Mouse (Mus musculus): Measurements from ENCODE around the gene Rps17. TPM values are rescaled to one million over a fixed set of nuclear protein-coding genes. Genes with fewer than 3 reads are reported as not detected.

Gene Rps17
- polyA plus RNA-seq, 1 experiment, result 776 TPM

- DNase-seq (ENCODE audit: low read depth in 1 of 2, low spot score in 2 of 2), result no peak
- H3K4me1 ChIP-seq (ENCODE audit: control insufficient read depth, insufficient read depth, insufficient read length), result no peaks in the 10 kb centered on the region
- WGBS, result 90% methylated on average over 18 of the region's 18 CpGs
- H3K4me3 ChIP-seq (ENCODE audit: extremely low read depth, insufficient read depth, insufficient read length), result no peak overlapping the region
- TF ChIP-seq CTCF (IDR thresholded peaks at IDR 0.05; ENCODE audit: extremely low read depth, insufficient read depth, insufficient read length, insufficient replicate concordance), result no peak
- no peak for TF ChIP-seq POLR2A (IDR thresholded peaks at IDR 0.05; ENCODE audit: low read depth, low read length)
- no peaks in the 10 kb centered on the region for H3K27me3 ChIP-seq (ENCODE audit: control insufficient read depth, insufficient read depth, low read length)
- no peak overlapping the region for H3K27ac ChIP-seq (ENCODE audit: insufficient read depth, low read length)
- H3K36me3 ChIP-seq (ENCODE audit: control insufficient read depth, insufficient read depth, low read length), result peaks cover 15% of the 10 kb centered on the region
These were observed 9.2 kb downstream of the Rps17 start for GRCm38 (mm10) chr7:81335705-81336431.

- Histone ChIP-seq H3K27ac (ENCODE audit: insufficient read depth, low read length) (no peak overlapping the region), H3K27me3 (ENCODE audit: control insufficient read depth, insufficient read depth, low read length) (no peaks in the 10 kb centered on the region), H3K36me3 (ENCODE audit: control insufficient read depth, insufficient read depth, low read length) (peaks cover 4% of the 10 kb centered on the region; the same call in 1 of the 2 replicates), H3K4me1 (ENCODE audit: control insufficient read depth, insufficient read depth, insufficient read length) (no peaks in the 10 kb centered on the region), H3K4me3 (ENCODE audit: extremely low read depth, insufficient read depth, insufficient read length) (no peak overlapping the region)
- no peak for DNase-seq (ENCODE audit: low read depth in 1 of 2, low spot score in 2 of 2)
- 79% methylated on average over 7 of the region's 7 CpGs for WGBS
- TF ChIP-seq CTCF (IDR thresholded peaks at IDR 0.05; ENCODE audit: extremely low read depth, insufficient read depth, insufficient read length, insufficient replicate concordance), result no peak
- no peak for TF ChIP-seq POLR2A (IDR thresholded peaks at IDR 0.05; ENCODE audit: low read depth, low read length)
These were observed 13.2 kb downstream of the Rps17 start for GRCm38 (mm10) chr7:81331851-81332250.

GRCm38 (mm10) chr7:81330767-81331166 is 14.3 kb downstream of the Rps17 start:
- Histone ChIP-seq H3K4me3 (ENCODE audit: extremely low read depth, insufficient read depth, insufficient read length) (no peak overlapping the region), H3K27me3 (ENCODE audit: control insufficient read depth, insufficient read depth, low read length) (no peaks in the 10 kb centered on the region), H3K4me1 (ENCODE audit: control insufficient read depth, insufficient read depth, insufficient read length) (no peaks in the 10 kb centered on the region), H3K27ac (ENCODE audit: insufficient read depth, low read length) (no peak overlapping the region), H3K36me3 (ENCODE audit: control insufficient read depth, insufficient read depth, low read length) (peaks cover 4% of the 10 kb centered on the region; the same call in 1 of the 2 replicates)
- no peak for DNase-seq (ENCODE audit: low read depth in 1 of 2, low spot score in 2 of 2)
- 55% methylated on average over 3 of the region's 3 CpGs for WGBS
- TF ChIP-seq POLR2A (IDR thresholded peaks at IDR 0.05; ENCODE audit: low read depth, low read length) (no peak), CTCF (IDR thresholded peaks at IDR 0.05; ENCODE audit: extremely low read depth, insufficient read depth, insufficient read length, insufficient replicate concordance) (no peak)

- H3K4me1 ChIP-seq (ENCODE audit: control insufficient read depth, insufficient read depth, insufficient read length), result no peaks in the 10 kb centered on the region
These were observed 17.4 kb downstream of the Rps17 start for GRCm38 (mm10) chr7:81327661-81328060.

GRCm38 (mm10) chr7:81326859-81327258 is 18.2 kb downstream of the Rps17 start:
- Histone ChIP-seq H3K36me3 (ENCODE audit: control insufficient read depth, insufficient read depth, low read length) (no peaks in the 10 kb centered on the region), H3K27ac (ENCODE audit: insufficient read depth, low read length) (no peak overlapping the region)

More at GRCm38 (mm10) chr7:81327661-81328060, 17.4 kb downstream of the Rps17 start:
- TF ChIP-seq POLR2A (IDR thresholded peaks at IDR 0.05; ENCODE audit: low read depth, low read length), result no peak
- no peak for TF ChIP-seq CTCF (IDR thresholded peaks at IDR 0.05; ENCODE audit: extremely low read depth, insufficient read depth, insufficient read length, insufficient replicate concordance)
- Histone ChIP-seq H3K27me3 (ENCODE audit: control insufficient read depth, insufficient read depth, low read length) (no peaks in the 10 kb centered on the region), H3K27ac (ENCODE audit: insufficient read depth, low read length) (no peak overlapping the region), H3K4me3 (ENCODE audit: extremely low read depth, insufficient read depth, insufficient read length) (no peak overlapping the region), H3K36me3 (ENCODE audit: control insufficient read depth, insufficient read depth, low read length) (no peaks in the 10 kb centered on the region)
- WGBS, result 47% methylated on average over 10 of the region's 10 CpGs
- no peak for DNase-seq (ENCODE audit: low read depth in 1 of 2, low spot score in 2 of 2)

GRCm38 (mm10) chr7:81326043-81326442 is 19.0 kb downstream of the Rps17 start:
- no peak overlapping the region for H3K4me3 ChIP-seq (ENCODE audit: extremely low read depth, insufficient read depth, insufficient read length)

More at GRCm38 (mm10) chr7:81326859-81327258, 18.2 kb downstream of the Rps17 start:
- no peaks in the 10 kb centered on the region for H3K4me1 ChIP-seq (ENCODE audit: control insufficient read depth, insufficient read depth, insufficient read length)
- TF ChIP-seq POLR2A (IDR thresholded peaks at IDR 0.05; ENCODE audit: low read depth, low read length), result no peak
- no peak for TF ChIP-seq CTCF (IDR thresholded peaks at IDR 0.05; ENCODE audit: extremely low read depth, insufficient read depth, insufficient read length, insufficient replicate concordance)
- no peak overlapping the region for H3K4me3 ChIP-seq (ENCODE audit: extremely low read depth, insufficient read depth, insufficient read length)
- WGBS, result 89% methylated on average over 6 of the region's 6 CpGs
- no peak for DNase-seq (ENCODE audit: low read depth in 1 of 2, low spot score in 2 of 2)
- no peaks in the 10 kb centered on the region for H3K27me3 ChIP-seq (ENCODE audit: control insufficient read depth, insufficient read depth, low read length)

GRCm38 (mm10) chr7:81321776-81322175 is 23.3 kb downstream of the Rps17 start:
- H3K27ac ChIP-seq (ENCODE audit: insufficient read depth, low read length), result no peak overlapping the region
- DNase-seq (ENCODE audit: low read depth in 1 of 2, low spot score in 2 of 2), result no peak
- WGBS, result 85% methylated on average over 5 of the region's 5 CpGs

More at GRCm38 (mm10) chr7:81326043-81326442, 19.0 kb downstream of the Rps17 start:
- WGBS, result 92% methylated on average over 12 of the region's 12 CpGs
- no peaks in the 10 kb centered on the region for H3K27me3 ChIP-seq (ENCODE audit: control insufficient read depth, insufficient read depth, low read length)
- H3K27ac ChIP-seq (ENCODE audit: insufficient read depth, low read length), result no peak overlapping the region
- DNase-seq (ENCODE audit: low read depth in 1 of 2, low spot score in 2 of 2), result no peak
- TF ChIP-seq CTCF (IDR thresholded peaks at IDR 0.05; ENCODE audit: extremely low read depth, insufficient read depth, insufficient read length, insufficient replicate concordance), result no peak
- TF ChIP-seq POLR2A (IDR thresholded peaks at IDR 0.05; ENCODE audit: low read depth, low read length), result no peak
- H3K36me3 ChIP-seq (ENCODE audit: control insufficient read depth, insufficient read depth, low read length), result no peaks in the 10 kb centered on the region
- no peaks in the 10 kb centered on the region for H3K4me1 ChIP-seq (ENCODE audit: control insufficient read depth, insufficient read depth, insufficient read length)

More at GRCm38 (mm10) chr7:81321776-81322175, 23.3 kb downstream of the Rps17 start:
- Histone ChIP-seq H3K36me3 (ENCODE audit: control insufficient read depth, insufficient read depth, low read length) (no peaks in the 10 kb centered on the region), H3K4me1 (ENCODE audit: control insufficient read depth, insufficient read depth, insufficient read length) (no peaks in the 10 kb centered on the region), H3K4me3 (ENCODE audit: extremely low read depth, insufficient read depth, insufficient read length) (no peak overlapping the region), H3K27me3 (ENCODE audit: control insufficient read depth, insufficient read depth, low read length) (no peaks in the 10 kb centered on the region)
- TF ChIP-seq POLR2A (IDR thresholded peaks at IDR 0.05; ENCODE audit: low read depth, low read length), result no peak
- TF ChIP-seq CTCF (IDR thresholded peaks at IDR 0.05; ENCODE audit: extremely low read depth, insufficient read depth, insufficient read length, insufficient replicate concordance), result no peak

All from spleen, adult 2 months (tissue).